Mouse (Mus musculus) left cerebral cortex, adult 8-10 months (tissue): ENCODE measurements around the gene Il17c. TPM values are rescaled to one million over a fixed set of nuclear protein-coding genes. Genes with fewer than 3 reads are reported as not detected.

Experiments
- DNase-seq, 2 experiments: peaks; one replicate each; pipeline ENCODE4 v3.0.0; 2022; ENCODE audit warnings: low spot score in 2 of 2
- total RNA-seq, 4 experiments: library from RNA; stranded (reverse); gene quantifications; 2 replicates each; pipeline ENCODE4 v1.2.4; 2022

Il17c gene
- total RNA-seq, 4 experiments from 2014 or later: not detected

- no peak for DNase-seq
Observed at GRCm38 (mm10) chr8:122430646-122431045, 8.8 kb downstream of the Il17c start.

- no peak for DNase-seq
Observed at GRCm38 (mm10) chr8:122431694-122432442, 10.0 kb downstream of the Il17c start.

- no peak for DNase-seq
Observed at GRCm38 (mm10) chr8:122432443-122433268, 10.8 kb downstream of the Il17c start, which contains the start of gene Cyba. Cyba (minus strand) TSS chr8:122432930.

- DNase-seq: no peak
Observed at GRCm38 (mm10) chr8:122433269-122433905, 11.6 kb downstream of the Il17c start.

- no peak for DNase-seq
Observed at GRCm38 (mm10) chr8:122435375-122435774, 13.6 kb downstream of the Il17c start.

GRCm38 (mm10) chr8:122436146-122436545 is 14.3 kb downstream of the Il17c start:
- DNase-seq: no peak

GRCm38 (mm10) chr8:122436586-122437125 is 14.8 kb downstream of the Il17c start:
- no peak for DNase-seq

- no peak for DNase-seq
Observed at GRCm38 (mm10) chr8:122437708-122438331, 16.0 kb downstream of the Il17c start.

- DNase-seq: no peak
Observed at GRCm38 (mm10) chr8:122439336-122439735, 17.5 kb downstream of the Il17c start.

GRCm38 (mm10) chr8:122441326-122441725 is 19.5 kb downstream of the Il17c start:
- DNase-seq: no peak

GRCm38 (mm10) chr8:122442356-122442755 is 20.5 kb downstream of the Il17c start:
- DNase-seq: no peak

GRCm38 (mm10) chr8:122442781-122443180 is 21.0 kb downstream of the Il17c start:
- no peak for DNase-seq

GRCm38 (mm10) chr8:122443262-122444006 is 21.6 kb downstream of the Il17c start, which contains the start of gene Mvd:
Mvd (minus strand) TSS chr8:122443422.
- peak; percentile 90 to 100 for DNase-seq

GRCm38 (mm10) chr8:122444058-122444748 is 22.4 kb downstream of the Il17c start:
- peak; percentile 60 to 80 for DNase-seq

GRCm38 (mm10) chr8:122445203-122445602 is 23.4 kb downstream of the Il17c start:
- DNase-seq: no peak

- DNase-seq: no peak
Observed at GRCm38 (mm10) chr8:122451161-122451703, 29.4 kb downstream of the Il17c start.

- no peak for DNase-seq
Observed at GRCm38 (mm10) chr8:122452154-122452553, 30.3 kb downstream of the Il17c start.

GRCm38 (mm10) chr8:122454409-122454808 is 32.6 kb downstream of the Il17c start:
- DNase-seq: no peak

- DNase-seq: no peak
Observed at GRCm38 (mm10) chr8:122457171-122457570, 35.4 kb downstream of the Il17c start.
